Mouse (Mus musculus): ENCODE results near the gene Ccr4. TPM values are rescaled to one million over a fixed set of nuclear protein-coding genes. Genes with fewer than 3 reads are reported as not detected.
"Not testable (repeated sequence)": the region's sequence is repeated elsewhere in the genome, so short reads cannot be mapped to it uniquely, and the experiment has no call there.

Gene Ccr4
- total RNA-seq, 2 experiments from 2014 or later, result not detected

GRCm38 (mm10) chr9:114522041-114522440 lies 17.3 kb upstream of the Ccr4 start:
- no peak for DNase-seq

GRCm38 (mm10) chr9:114520529-114520928 lies 15.8 kb upstream of the Ccr4 start:
- DNase-seq, result not testable (repeated sequence)

GRCm38 (mm10) chr9:114518812-114519477 lies 14.2 kb upstream of the Ccr4 start:
- no peak for DNase-seq

GRCm38 (mm10) chr9:114517924-114518497 lies 13.3 kb upstream of the Ccr4 start:
- no peak for DNase-seq

- DNase-seq, result no peak
Observed at GRCm38 (mm10) chr9:114515364-114515763, 10.6 kb upstream of the Ccr4 start, which contains the start of gene C130032M10Rik. Gene C130032M10Rik (plus strand): TSS chr9:114515697.

- no peak for DNase-seq
Observed at GRCm38 (mm10) chr9:114512831-114513230, 8.1 kb upstream of the Ccr4 start.

GRCm38 (mm10) chr9:114509785-114510184 lies 5.1 kb upstream of the Ccr4 start:
- DNase-seq, result no peak

GRCm38 (mm10) chr9:114507421-114507820 lies 2.7 kb upstream of the Ccr4 start:
- no peak for DNase-seq

- no peak for DNase-seq
Observed at GRCm38 (mm10) chr9:114506564-114506963, 1.8 kb upstream of the Ccr4 start.

- no peak for DNase-seq
Observed at GRCm38 (mm10) chr9:114502711-114503427, 1.8 kb downstream of the Ccr4 start.

GRCm38 (mm10) chr9:114501913-114502312 lies 2.8 kb downstream of the Ccr4 start:
- no peak for DNase-seq

- DNase-seq, result no peak
Observed at GRCm38 (mm10) chr9:114501111-114501510, 3.6 kb downstream of the Ccr4 start.

GRCm38 (mm10) chr9:114499783-114500515 lies 4.8 kb downstream of the Ccr4 start:
- DNase-seq, result peak; percentile 30 to 43

GRCm38 (mm10) chr9:114498218-114498617 lies 6.5 kb downstream of the Ccr4 start:
- peak; percentile 62 to 75 for DNase-seq

- no peak for DNase-seq
Observed at GRCm38 (mm10) chr9:114496469-114496868, 8.2 kb downstream of the Ccr4 start.

GRCm38 (mm10) chr9:114487481-114488258 lies 17.0 kb downstream of the Ccr4 start:
- no peak for DNase-seq

- no peak for DNase-seq
Observed at GRCm38 (mm10) chr9:114486808-114487207, 17.9 kb downstream of the Ccr4 start.

GRCm38 (mm10) chr9:114484771-114485170 lies 19.9 kb downstream of the Ccr4 start:
- no peak for DNase-seq

- no peak for DNase-seq
Observed at GRCm38 (mm10) chr9:114480940-114481339, 23.8 kb downstream of the Ccr4 start.

GRCm38 (mm10) chr9:114477019-114477418 lies 27.7 kb downstream of the Ccr4 start:
- no peak for DNase-seq

GRCm38 (mm10) chr9:114471892-114472291 lies 32.8 kb downstream of the Ccr4 start:
- no peak for DNase-seq

GRCm38 (mm10) chr9:114468701-114469100 lies 36.0 kb downstream of the Ccr4 start:
- DNase-seq, result no peak

Measured in layer of hippocampus, postnatal 36 days (tissue).